20 mouse cellular contexts compared by ENCODE assay signal in genomic region chr6:135799949-135800348, GRCm38 (mm10).
"Had no signal": no experiment of that assay in that cellular context is flagged by ENCODE, and none has a peak within 500 bp of the region (broad histone marks: within the 10 kb centered on the region; RNA-seq: fewer than 3 reads in every experiment).

No protein-coding gene starts in this region.

- H3K4me1 ChIP-seq: limb, embryonic 13.5 days; liver, embryonic 12.5 days; liver, embryonic 15.5 days; lung, embryonic 15.5 days; midbrain, embryonic 12.5 days had no signal

- ATAC-seq: intestine, postnatal 0 days; liver, embryonic 12.5 days; midbrain, embryonic 16.5 days had no signal

- DNase-seq: kidney, adult 2 months; kidney, postnatal 10 days; kidney, postnatal 36 days; layer of hippocampus, adult 9-11 months; liver; lung, adult 18-20 months; lung, postnatal 14 days; lung, postnatal 4 days; right cerebral cortex, postnatal 25 days; thymus, adult 2 months; thymus, postnatal 14 days; thymus, postnatal 4 days had no signal

- H3K4me2 ChIP-seq: limb, embryonic 13.5 days; liver, embryonic 12.5 days; liver, embryonic 15.5 days; lung, embryonic 15.5 days; midbrain, embryonic 12.5 days had no signal

- H3K4me3 ChIP-seq: limb, embryonic 13.5 days; liver, embryonic 12.5 days; liver, embryonic 15.5 days; lung, embryonic 15.5 days; midbrain, embryonic 12.5 days; myocyte had no signal

- H3K27me3 ChIP-seq: limb, embryonic 13.5 days; liver, embryonic 12.5 days; liver, embryonic 15.5 days; lung, embryonic 15.5 days; midbrain, embryonic 12.5 days had no signal

- H3K9ac ChIP-seq: limb, embryonic 13.5 days; liver, embryonic 12.5 days; liver, embryonic 15.5 days; lung, embryonic 15.5 days; midbrain, embryonic 12.5 days had no signal

- H3K9me3 ChIP-seq: limb, embryonic 13.5 days; liver, embryonic 12.5 days; liver, embryonic 15.5 days; lung, embryonic 15.5 days; midbrain, embryonic 12.5 days had no signal

- H3K36me3 ChIP-seq: limb, embryonic 13.5 days; liver, embryonic 12.5 days; liver, embryonic 15.5 days; lung, embryonic 15.5 days; midbrain, embryonic 12.5 days had no signal

- H3K27ac ChIP-seq: limb, embryonic 13.5 days; liver, embryonic 12.5 days; liver, embryonic 15.5 days; lung, embryonic 15.5 days; midbrain, embryonic 12.5 days had no signal
